Mouse (Mus musculus) CH12.LX (cell line): ENCODE measurements around the gene Fads1. TPM values are rescaled to one million over a fixed set of nuclear protein-coding genes. Genes with fewer than 3 reads are reported as not detected.

Experiments
- DNase-seq: peaks from one replicate; pipeline ENCODE4 v3.0.0-alpha.2; 2013; ENCODE audit errors: extremely low read depth
- H3K27ac ChIP-seq: 2 replicates; pipeline ENCODE4 v1.5.1; 2012; ENCODE audit warnings: low read depth, mild to moderate bottlenecking, control low read depth, moderate library complexity; ENCODE audit not compliant: insufficient read depth
- H3K27me3 ChIP-seq: replicated peaks from 2 replicates; pipeline ENCODE3; 2012; ENCODE audit warnings: inconsistent platforms
- H3K36me3 ChIP-seq, 2 experiments: replicated peaks in 1 of 2; 2 replicates each; pipeline versions ENCODE3 to v1.6.1; 2012; ENCODE audit warnings: inconsistent platforms in 1 of 2, low read length in 1 of 2, mild to moderate bottlenecking in 1 of 2, mixed read lengths in 1 of 2, moderate library complexity in 1 of 2; ENCODE audit not compliant: control insufficient read depth in 1 of 2, insufficient read depth in 1 of 2
- H3K4me1 ChIP-seq, 2 experiments: 2 replicates each; pipeline ENCODE4 v1.6.1; 2012; ENCODE audit warnings: inconsistent platforms in 1 of 2, moderate library complexity in 1 of 2; ENCODE audit not compliant: insufficient read depth in 2 of 2, control insufficient read depth in 1 of 2
- H3K4me2 ChIP-seq: 2 replicates; pipeline ENCODE4 v1.6.1; 2012; ENCODE audit warnings: low read depth, mild to moderate bottlenecking, control low read depth; ENCODE audit not compliant: poor library complexity, insufficient read depth, severe bottlenecking
- H3K4me3 ChIP-seq, 3 experiments: fragments of 150-350 bp in 1 of 3; sonication (generic) in 1 of 3; replicated peaks in 1 of 3; 2 replicates each; pipeline versions ENCODE3 to v1.5.1; 2011 to 2012; ENCODE audit warnings: low read depth in 2 of 3, low read length in 2 of 3, mild to moderate bottlenecking in 2 of 3, moderate library complexity in 2 of 3, control low read depth in 1 of 3, improper control_type of control experiment in 1 of 3, inconsistent platforms in 1 of 3, mixed read lengths in 1 of 3; ENCODE audit not compliant: poor library complexity in 1 of 3
- H3K79me2 ChIP-seq: replicated peaks from 2 replicates; pipeline ENCODE4 v1.6.1; 2012; ENCODE audit warnings: mild to moderate bottlenecking, moderate library complexity; ENCODE audit not compliant: control insufficient read depth, poor library complexity, insufficient read depth, severe bottlenecking; ENCODE audit errors: extremely low read depth
- H3K9ac ChIP-seq: 2 replicates; pipeline ENCODE4 v1.6.1; 2012; ENCODE audit warnings: low read depth, mild to moderate bottlenecking, control low read depth, moderate library complexity; ENCODE audit not compliant: insufficient read depth
- H3K9me3 ChIP-seq: replicated peaks from 2 replicates; pipeline ENCODE3; 2012; ENCODE audit warnings: low read length, inconsistent platforms, mixed read lengths
- CHD1 ChIP-seq: IDR thresholded peaks from 2 replicates; pipeline ENCODE4 v1.6.1; 2012; ENCODE audit warnings: low read depth, low read length, improper control_type of control experiment, inconsistent platforms
- CTCF ChIP-seq, 2 experiments: IDR thresholded peaks in 1 of 2; conservative IDR thresholded peaks in 1 of 2; 2 replicates each; pipeline ENCODE4 v1.5.1; 2011 to 2012; ENCODE audit warnings: low read depth in 2 of 2, low read length in 2 of 2, improper control_type of control experiment in 1 of 2, inconsistent platforms in 1 of 2, mild to moderate bottlenecking in 1 of 2, moderate library complexity in 1 of 2
- ELF1 ChIP-seq: IDR thresholded peaks from 2 replicates; pipeline ENCODE4 v1.6.1; 2014; ENCODE audit warnings: low read depth, mild to moderate bottlenecking, inconsistent platforms, low read length, improper control_type of control experiment
- EP300 ChIP-seq: IDR thresholded peaks from 2 replicates; pipeline ENCODE4 v1.6.1; 2011; ENCODE audit warnings: low read length, improper control_type of control experiment
- HCFC1 ChIP-seq: IDR thresholded peaks from 2 replicates; pipeline ENCODE4 v1.6.1; 2012; ENCODE audit warnings: low read depth, mild to moderate bottlenecking, inconsistent platforms, low read length, improper control_type of control experiment
- JUN ChIP-seq: IDR thresholded peaks from 2 replicates; pipeline ENCODE4 v1.6.1; 2011; ENCODE audit warnings: low read depth, mild to moderate bottlenecking, low read length, improper control_type of control experiment, moderate library complexity; ENCODE audit not compliant: insufficient read depth
- JUND ChIP-seq: conservative IDR thresholded peaks from 2 replicates; pipeline ENCODE4 v1.6.1; 2011; ENCODE audit warnings: low read depth, low read length, improper control_type of control experiment
- MAZ ChIP-seq: IDR thresholded peaks from 2 replicates; pipeline ENCODE4 v1.6.1; 2012; ENCODE audit warnings: low read depth, mild to moderate bottlenecking, inconsistent platforms, low read length, improper control_type of control experiment, moderate library complexity
- MEF2A ChIP-seq: IDR thresholded peaks from 2 replicates; pipeline ENCODE4 v1.6.1; 2014; ENCODE audit warnings: low read depth, mild to moderate bottlenecking, inconsistent platforms, low read length, improper control_type of control experiment, borderline replicate concordance
- MYC ChIP-seq: IDR thresholded peaks from 2 replicates; pipeline ENCODE4 v1.6.1; 2011; ENCODE audit warnings: low read depth, mild to moderate bottlenecking, improper control_type of control experiment, low read length
- NRF1 ChIP-seq: IDR thresholded peaks from 2 replicates; pipeline ENCODE4 v1.6.1; 2014; ENCODE audit warnings: low read depth, mild to moderate bottlenecking, inconsistent platforms, low read length, improper control_type of control experiment, moderate library complexity
- PAX5 ChIP-seq: IDR thresholded peaks from 2 replicates; pipeline ENCODE4 v1.6.1; 2012; ENCODE audit warnings: low read length, inconsistent platforms, mixed read lengths
- RCOR1 ChIP-seq: conservative IDR thresholded peaks from 2 replicates; pipeline ENCODE4 v1.6.1; 2012; ENCODE audit warnings: low read depth, mild to moderate bottlenecking, inconsistent platforms, low read length, improper control_type of control experiment
- SIN3A ChIP-seq: IDR thresholded peaks from 2 replicates; pipeline ENCODE4 v1.6.1; 2012; ENCODE audit warnings: low read length, improper control_type of control experiment, inconsistent platforms
- TCF12 ChIP-seq: IDR thresholded peaks from 2 replicates; pipeline ENCODE4 v1.6.1; 2014; ENCODE audit warnings: low read depth, mild to moderate bottlenecking, inconsistent platforms, low read length, improper control_type of control experiment
- UBTF ChIP-seq: IDR thresholded peaks from 2 replicates; pipeline ENCODE4 v1.6.1; 2012; ENCODE audit warnings: low read depth, mild to moderate bottlenecking, inconsistent platforms, low read length, improper control_type of control experiment, moderate library complexity
- USF1 ChIP-seq: IDR thresholded peaks from 2 replicates; pipeline ENCODE4 v1.6.1; 2014; ENCODE audit warnings: low read depth, mild to moderate bottlenecking, inconsistent platforms, low read length, improper control_type of control experiment
- USF2 ChIP-seq: conservative IDR thresholded peaks from 2 replicates; pipeline ENCODE4 v1.6.1; 2011; ENCODE audit warnings: low read depth, low read length, improper control_type of control experiment
- ZC3H11A ChIP-seq: IDR thresholded peaks from 2 replicates; pipeline ENCODE4 v1.6.1; 2012; ENCODE audit warnings: low read depth, mild to moderate bottlenecking, inconsistent platforms, low read length, improper control_type of control experiment
- ZKSCAN1 ChIP-seq: IDR thresholded peaks from 2 replicates; pipeline ENCODE4 v1.6.1; 2012; ENCODE audit warnings: low read depth, inconsistent platforms, low read length, improper control_type of control experiment, borderline replicate concordance
- ZMIZ1 ChIP-seq: IDR thresholded peaks from 2 replicates; pipeline ENCODE4 v1.6.1; 2012; ENCODE audit warnings: low read depth, mild to moderate bottlenecking, inconsistent platforms, low read length, improper control_type of control experiment
- dilution Hi-C: fragments of 300-500 bp; cut with MboI; formaldehyde crosslinking; loops from 2 replicates; pipeline ENCODE4 v1.14.3; 2020; ENCODE audit warnings: low sequenced_read_pairs; ENCODE audit not compliant: extremely low pct_unique_long_range_greater_than_20kb, extremely low pct_ligation_motif_present
- in situ Hi-C: fragments of 300-500 bp; cut with MboI; formaldehyde crosslinking; loops from 3 replicates; pipeline ENCODE4 v1.14.3; 2019; ENCODE audit warnings: low sequenced_read_pairs, low pct_ligation_motif_present, low pct_unique_long_range_greater_than_20kb, mixed read lengths
- polyA plus RNA-seq: library from polyadenylated mRNA; unstranded; fragments of >175 nt; gene quantifications from 2 replicates; pipeline ENCODE4 v1.2.1, GENCODE M21; 2012; ENCODE audit warnings: low read depth; ENCODE audit not compliant: insufficient read length
- total RNA-seq, 2 experiments: library from RNA; depleted of rRNA; stranded (reverse); fragments of 300-350 nt in 1 of 2; fragments of >200 nt in 1 of 2; gene quantifications; 2 replicates each; pipeline ENCODE4 v1.2.3; 2012 to 2014

Gene Fads1
- total and polyA plus RNA-seq, 3 experiments: 30.6 to 44.7 (median 37.2) TPM

GRCm38 (mm10) chr19:10223561-10223960 is 40.9 kb downstream of the Fads1 start:
- DNase-seq: no peak
- H3K4me3 ChIP-seq: no peak overlapping the region
- no peaks in the 10 kb centered on the region for H3K9me3 ChIP-seq
- TF ChIP-seq MYC (no peak), HCFC1 (no peak), ZMIZ1 (no peak), TCF12 (no peak), RCOR1 (no peak), JUND (no peak), USF2 (no peak), CHD1 (no peak), ZC3H11A (no peak), NRF1 (no peak), MAZ (no peak), JUN (no peak), USF1 (no peak), ELF1 (no peak), EP300 (no peak), SIN3A (no peak), MEF2A (no peak), UBTF (no peak), PAX5 (no peak), ZKSCAN1 (no peak)
- dilution Hi-C loops (no loop called here), in situ Hi-C loops (no loop called here)
- H3K27ac ChIP-seq: no peak overlapping the region
- H3K4me1 ChIP-seq: peaks cover 0 to 4% of the 10 kb centered on the region in 2 experiments; a peak in 2 of 4 replicates
- H3K4me2 ChIP-seq: no peak overlapping the region
- H3K36me3 ChIP-seq: no peaks in the 10 kb centered on the region
- no peak overlapping the region for H3K9ac ChIP-seq
- H3K79me2 ChIP-seq: no peaks in the 10 kb centered on the region
- peaks cover 62% of the 10 kb centered on the region for H3K27me3 ChIP-seq

DNA sequence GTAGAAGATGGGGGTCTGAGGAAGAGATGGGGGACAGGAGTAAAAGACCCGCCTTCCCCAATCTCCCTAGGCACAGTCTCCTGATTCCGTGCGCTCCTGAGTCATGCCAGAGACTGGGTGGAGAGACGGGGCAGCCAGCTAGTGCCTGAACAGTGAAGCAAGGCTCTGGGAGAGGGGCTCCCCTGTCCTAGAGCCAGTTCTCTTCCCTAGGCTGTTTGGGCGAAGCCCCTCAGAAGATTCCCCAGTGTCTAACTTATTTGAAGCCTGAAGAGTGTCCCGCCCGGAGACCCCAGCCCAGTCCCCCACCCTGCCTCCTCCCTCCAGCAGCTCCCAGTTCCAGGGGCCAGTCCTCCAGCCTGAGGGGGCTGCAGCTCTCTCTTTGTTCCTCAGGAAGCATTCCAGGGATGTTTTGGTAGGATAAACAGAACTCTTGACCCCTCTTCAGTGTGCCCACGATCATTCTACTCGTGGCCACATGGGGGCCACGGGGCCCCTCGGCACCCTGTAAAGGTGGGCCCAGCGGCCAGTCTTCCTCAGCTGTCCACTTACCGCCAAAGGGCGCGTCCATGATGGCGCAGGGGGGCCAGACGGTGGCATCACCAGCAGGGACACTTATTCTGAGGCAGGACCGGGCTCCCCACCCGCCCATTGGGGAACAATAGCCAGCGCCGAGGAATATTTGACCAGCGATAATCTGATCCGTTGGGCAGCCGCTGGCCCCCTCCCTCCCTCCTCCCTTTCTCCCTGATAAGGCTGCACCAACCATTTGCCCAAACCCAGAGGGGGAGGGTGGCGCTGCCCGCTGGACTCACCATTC is 42.2 kb downstream of the Fads1 start:
- H3K27ac ChIP-seq: no peak overlapping the region
- dilution Hi-C loops: no loop called here
- peaks cover 0 to 4% of the 10 kb centered on the region in 2 experiments; a peak in 2 of 4 replicates for H3K4me1 ChIP-seq
- no peaks in the 10 kb centered on the region for H3K9me3 ChIP-seq
- H3K36me3 ChIP-seq: no peaks in the 10 kb centered on the region
- no peak for DNase-seq
- H3K4me2 ChIP-seq: no peak overlapping the region
- H3K27me3 ChIP-seq: peaks cover 72% of the 10 kb centered on the region
- TF ChIP-seq CTCF (conservative IDR thresholded peaks at IDR 0.05 in 1 of 2, IDR thresholded peaks at IDR 0.05 in 1 of 2; ENCODE audit: low read depth in 2 of 2, low read length in 2 of 2): 0 out of 4 replicates have a peak, but pooled peaks of 1 of the 2 experiments have one; percentile 3
- TF ChIP-seq UBTF: no peak
- in situ Hi-C loops: no loop called here
- H3K4me3 ChIP-seq: no peak overlapping the region
- no peaks in the 10 kb centered on the region for H3K79me2 ChIP-seq
- no peak overlapping the region for H3K9ac ChIP-seq
